ENCODE assay signal across 9 mouse cellular contexts in the genomic region with DNA sequence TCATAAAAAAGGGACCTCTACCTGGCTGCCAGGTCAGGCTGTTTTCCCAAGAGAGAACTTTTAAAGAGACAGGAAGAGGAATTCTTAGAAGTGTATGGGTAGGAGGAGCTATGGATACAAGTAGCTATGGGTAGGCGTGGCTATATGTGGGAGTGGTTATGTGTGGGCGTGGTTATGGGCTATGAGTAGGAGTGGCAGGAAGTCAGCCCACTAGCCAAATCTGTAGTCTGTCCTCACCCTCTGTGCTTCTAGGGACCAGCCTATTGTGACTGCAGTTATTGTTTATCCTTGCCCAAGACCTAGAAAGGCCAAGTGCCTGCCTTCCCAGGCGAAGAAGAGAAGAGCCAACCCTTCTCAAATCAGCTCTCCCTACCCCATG. TPM values are rescaled to one million over a fixed set of nuclear protein-coding genes. Genes with fewer than 3 reads are reported as not detected.
DNase-seq lines count a peak whose midpoint lies in the region; ATAC-seq and TF ChIP-seq lines count a peak whose summit lies in the region.
"Had no signal": no experiment of that assay in that cellular context is flagged by ENCODE, and none has a peak within 500 bp of the region (broad histone marks: within the 10 kb centered on the region; RNA-seq: fewer than 3 reads in every experiment).

No protein-coding gene starts in this region.

- no peak; the same call in 1 of the 2 replicates for ATAC-seq in kidney, postnatal 0 days (replicated peaks; ENCODE audit: low FRiP score, low read depth)
- ATAC-seq in granulocyte monocyte progenitor cell, adult 5-6 weeks (replicated peaks; ENCODE audit: poor library complexity, severe bottlenecking): peak; percentile 81
- ATAC-seq in midbrain, embryonic 12.5 days (ENCODE audit: low FRiP score, low read depth): peak; percentile 75; the same call in 1 of the 2 replicates
- ATAC-seq in monocyte, adult 5-6 weeks (replicated peaks; ENCODE audit: insufficient number of reproducible peaks, low FRiP score, low TSS enrichment, poor library complexity, severe bottlenecking): no peak; the same call in 1 of the 2 replicates

- no peaks in the 10 kb centered on the region for H3K36me3 ChIP-seq in kidney, postnatal 0 days (ENCODE audit: insufficient read depth, low read length)
- H3K36me3 ChIP-seq in midbrain, embryonic 12.5 days: no peaks in the 10 kb centered on the region

- H3K4me1 ChIP-seq in kidney, postnatal 0 days (replicated peaks; ENCODE audit: insufficient read depth, low read length): no peaks in the 10 kb centered on the region
- H3K4me1 ChIP-seq in midbrain, embryonic 12.5 days: peaks cover 3% of the 10 kb centered on the region; the same call in 1 of the 2 replicates

- H3K4me2 ChIP-seq in kidney, postnatal 0 days (ENCODE audit: low read length): no peak overlapping the region
- no peak overlapping the region for H3K4me2 ChIP-seq in midbrain, embryonic 12.5 days (replicated peaks)

- H3K9ac ChIP-seq in kidney, postnatal 0 days (ENCODE audit: low read depth, low read length): no peak overlapping the region
- H3K9ac ChIP-seq in midbrain, embryonic 12.5 days (replicated peaks): no peak overlapping the region

- no peak overlapping the region for H3K27ac ChIP-seq in kidney, postnatal 0 days
- H3K27ac ChIP-seq in midbrain, embryonic 12.5 days (replicated peaks): peak overlapping the region; percentile 25; the same call in 1 of the 2 replicates

- no peak overlapping the region for H3K4me3 ChIP-seq in kidney, postnatal 0 days (replicated peaks; ENCODE audit: low read depth, low read length)
- no peak overlapping the region for H3K4me3 ChIP-seq in midbrain, embryonic 12.5 days

- WGBS in kidney, postnatal 0 days: 28% methylated on average over 3 of the region's 3 CpGs
- WGBS in midbrain, embryonic 12.5 days: 62% methylated on average over 3 of the region's 3 CpGs

- H3K9me3 ChIP-seq in kidney, postnatal 0 days (replicated peaks; ENCODE audit: low read length): no peaks in the 10 kb centered on the region
- H3K9me3 ChIP-seq in midbrain, embryonic 12.5 days: no peaks in the 10 kb centered on the region

- peak; percentile 53 for DNase-seq in kidney, postnatal 0 days (ENCODE audit: low spot score)
- no peak for DNase-seq in kidney, adult 18-20 months
- peak; percentile 78 for DNase-seq in MN1 (ENCODE audit: low spot score)
- DNase-seq in adrenal gland, adult 8-10 months: no peak
- DNase-seq in ovary, postnatal 14 days (ENCODE audit: low spot score): no peak

- H3K27me3 ChIP-seq in kidney, postnatal 0 days (ENCODE audit: insufficient read depth, low read length): no peaks in the 10 kb centered on the region
- H3K27me3 ChIP-seq in midbrain, embryonic 12.5 days: no peaks in the 10 kb centered on the region

- TF ChIP-seq CTCF in kidney, postnatal 0 days (IDR thresholded peaks at IDR 0.05; ENCODE audit: low read depth): no peak

RNA-seq across cellular contexts. Expression of gene Fra10ac1, which starts 13.9 kb away (rescaled TPM):
- 36.5 and 37.6 TPM in 2 replicates for polyA plus RNA-seq in kidney, postnatal 0 days (2015; fragmentation: Nextera tagmentation; extraction: Ambion mirVana)
- total RNA-seq in granulocyte monocyte progenitor cell, adult 5-6 weeks (2014; fragmentation: Nextera tagmentation): 23.0 and 36.0 TPM in 2 replicates
- total RNA-seq in granulocyte monocyte progenitor cell, adult 5-6 weeks (2017): 41.0 and 45.0 TPM in 2 replicates
- polyA plus RNA-seq in midbrain, embryonic 12.5 days (2016; fragmentation: Nextera tagmentation; extraction: Ambion mirVana): 51.5 and 53.0 TPM in 2 replicates
- 10 to 100 TPM; 13.3 to 20.3 (median 15.6) TPM for total RNA-seq in adrenal gland, adult 8-10 months (2022)
- total RNA-seq in monocyte, adult 5-6 weeks (2017): 21.3 to 28.9 TPM (median 22.3 TPM) in 3 replicates

RNA-seq across cellular contexts. Expression of gene Lgi1, which starts 26.5 kb away (rescaled TPM):
- 1.4 and 1.6 TPM in 2 replicates for polyA plus RNA-seq in kidney, postnatal 0 days (2015; fragmentation: Nextera tagmentation; extraction: Ambion mirVana)
- 2.4 TPM in 1 of 2 replicates, not detected in the other for total RNA-seq in granulocyte monocyte progenitor cell, adult 5-6 weeks (2014; fragmentation: Nextera tagmentation)
- 0.39 TPM in 1 of 2 replicates, not detected in the other for total RNA-seq in granulocyte monocyte progenitor cell, adult 5-6 weeks (2017)
- polyA plus RNA-seq in midbrain, embryonic 12.5 days (2016; fragmentation: Nextera tagmentation; extraction: Ambion mirVana): 3.6 and 4.1 TPM in 2 replicates
- under 1 TPM; 0.42 to 0.84 (median 0.56) TPM for total RNA-seq in adrenal gland, adult 8-10 months (2022)
- not detected in 3 replicates for total RNA-seq in monocyte, adult 5-6 weeks (2017)
- total RNA-seq: liver, adult 2 months had no signal
- polyA plus RNA-seq: liver, adult 2 months had no signal

Comparison
In these comparisons a context has a peak if more than half of its experiments do, and no peak if none do; other contexts are left out.
1. DNase-seq: peak in kidney, postnatal 0 days (single experiment) and MN1 (single experiment); none in kidney, adult 18-20 months (single experiment), adrenal gland, adult 8-10 months (single experiment) and ovary, postnatal 14 days (single experiment).
2. ATAC-seq: peak in granulocyte monocyte progenitor cell, adult 5-6 weeks (single experiment) and midbrain, embryonic 12.5 days (single experiment); none in kidney, postnatal 0 days (single experiment) and monocyte, adult 5-6 weeks (single experiment).